8 mouse cellular contexts compared by ENCODE assay signal in genomic region chr7:109892530-109892929, GRCm38 (mm10). TPM values are rescaled to one million over a fixed set of nuclear protein-coding genes. Genes with fewer than 3 reads are reported as not detected.
DNase-seq lines count a peak whose midpoint lies in the region; ATAC-seq lines count a peak whose summit lies in the region.

No protein-coding gene starts in this region.

- ATAC-seq in forebrain, embryonic 14.5 days = peak; percentile 58
- peak; percentile 73 for ATAC-seq in hindbrain, embryonic 13.5 days (ENCODE audit: low FRiP score)
- peak; percentile 88 for ATAC-seq in megakaryocyte progenitor cell, adult 5-6 weeks (replicated peaks; ENCODE audit: poor library complexity)
- ATAC-seq in monocyte, adult 5-6 weeks (replicated peaks; ENCODE audit: insufficient number of reproducible peaks, low FRiP score, low TSS enrichment, poor library complexity, severe bottlenecking) = no peak

- 35% methylated on average over 3 of the region's 3 CpGs for WGBS in forebrain, embryonic 14.5 days
- 39% methylated on average over 3 of the region's 3 CpGs for WGBS in hindbrain, embryonic 13.5 days

- no peak overlapping the region for H3K9ac ChIP-seq in forebrain, embryonic 14.5 days (ENCODE audit: low read length)
- H3K9ac ChIP-seq in hindbrain, embryonic 13.5 days = no peak overlapping the region

- no peaks in the 10 kb centered on the region for H3K27me3 ChIP-seq in forebrain, embryonic 14.5 days (replicated peaks; ENCODE audit: control insufficient read depth, insufficient read depth, low read length)
- H3K27me3 ChIP-seq in hindbrain, embryonic 13.5 days = no peaks in the 10 kb centered on the region

- no peak overlapping the region for H3K4me2 ChIP-seq in forebrain, embryonic 14.5 days (ENCODE audit: low read length)
- no peak overlapping the region for H3K4me2 ChIP-seq in hindbrain, embryonic 13.5 days

- peaks cover 64% of the 10 kb centered on the region for H3K36me3 ChIP-seq in forebrain, embryonic 14.5 days (ENCODE audit: control insufficient read depth, insufficient read depth, low read length)
- peaks cover 82% of the 10 kb centered on the region for H3K36me3 ChIP-seq in hindbrain, embryonic 13.5 days

- no peaks in the 10 kb centered on the region for H3K4me1 ChIP-seq in forebrain, embryonic 14.5 days (ENCODE audit: control insufficient read depth, insufficient read depth, low read length)
- no peaks in the 10 kb centered on the region for H3K4me1 ChIP-seq in hindbrain, embryonic 13.5 days (replicated peaks)

- no peak overlapping the region for H3K27ac ChIP-seq in forebrain, embryonic 14.5 days (ENCODE audit: low read depth, low read length)
- H3K27ac ChIP-seq in hindbrain, embryonic 13.5 days = no peak overlapping the region

- DNase-seq in NIH3T3 (ENCODE audit: low read depth) = peak; percentile 79
- peak; percentile 47 for DNase-seq in c-Kit-positive CD71-positive TER-119-positive erythroid progenitor cells, embryonic 14.5 days (ENCODE audit: low spot score)
- peak; percentile 76 for DNase-seq in forebrain, embryonic 14.5 days (ENCODE audit: low spot score)
- peak; percentile 37 for DNase-seq in left cerebral cortex, adult 11 months (ENCODE audit: low spot score)
- peak; percentile 60 to 61 for DNase-seq in right cerebral cortex, postnatal 36 days (ENCODE audit: low spot score in 2 of 2)

- no peaks in the 10 kb centered on the region for H3K9me3 ChIP-seq in forebrain, embryonic 14.5 days (replicated peaks; ENCODE audit: control insufficient read depth, low read length)
- H3K9me3 ChIP-seq in hindbrain, embryonic 13.5 days = no peaks in the 10 kb centered on the region

- H3K4me3 ChIP-seq in forebrain, embryonic 14.5 days (ENCODE audit: low read depth, low read length) = no peak overlapping the region
- H3K4me3 ChIP-seq in hindbrain, embryonic 13.5 days = no peak overlapping the region

RNA-seq across cellular contexts. Expression of gene Scube2, which starts 27.1 kb away (rescaled TPM):
- polyA plus RNA-seq in forebrain, embryonic 14.5 days (2014; fragmentation: Nextera tagmentation; extraction: Ambion mirVana) = 0.38 and 0.89 TPM in 2 replicates
- polyA plus RNA-seq in hindbrain, embryonic 13.5 days (2015; fragmentation: Nextera tagmentation; extraction: Ambion mirVana) = 1.4 and 1.9 TPM in 2 replicates
- total RNA-seq in megakaryocyte progenitor cell, adult 5-6 weeks (2015) = not detected in 2 replicates
- total RNA-seq in megakaryocyte progenitor cell, adult 5-6 weeks (2017) = 0.07 TPM in 1 of 2 replicates, not detected in the other
- not detected in 3 replicates for total RNA-seq in monocyte, adult 5-6 weeks (2017)
